Mouse (Mus musculus): ENCODE measurements around the gene Cadm1.

The Cadm1 gene

DNA sequence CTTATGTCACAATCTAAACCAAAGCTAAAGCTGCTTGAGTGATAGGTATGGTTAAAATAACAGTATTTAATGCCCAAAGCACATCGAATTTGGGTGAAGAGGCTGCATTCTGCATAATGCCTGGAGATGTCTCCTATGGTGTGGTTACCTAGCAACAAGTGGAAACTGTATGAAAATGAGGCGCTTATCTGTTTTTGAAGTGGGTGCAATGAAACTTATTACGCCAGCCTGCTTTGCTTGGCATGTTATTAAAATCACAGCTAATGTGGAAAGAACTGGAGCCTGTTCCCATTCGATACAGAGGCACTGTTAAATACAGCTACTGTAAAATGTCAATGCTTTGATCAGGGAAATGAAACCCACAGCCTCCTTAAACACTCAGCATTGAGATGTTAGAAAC, 79.5 kb downstream of the Cadm1 start:
- no peak for DNase-seq (ENCODE audit: low spot score)

DNA sequence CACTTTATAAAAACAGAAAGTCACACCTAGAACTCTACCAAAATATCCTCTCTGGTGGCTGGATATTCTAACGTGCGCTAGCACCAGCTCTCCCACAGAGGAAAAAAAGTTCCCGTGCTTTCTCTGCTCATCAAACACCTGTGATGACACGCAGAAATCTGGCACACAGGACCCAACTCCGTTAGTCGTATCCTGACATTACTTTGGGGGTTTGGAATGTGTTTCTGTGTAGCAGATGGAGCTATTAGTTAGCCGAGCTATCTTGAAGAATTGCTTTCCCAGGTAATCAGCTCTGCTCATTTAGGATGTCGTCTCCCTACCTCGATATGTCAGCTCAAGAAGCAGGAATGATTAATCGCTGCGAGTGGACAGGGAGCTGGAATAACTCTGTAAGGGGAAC, 80.3 kb downstream of the Cadm1 start:
- no peak for DNase-seq (ENCODE audit: low spot score)

DNA sequence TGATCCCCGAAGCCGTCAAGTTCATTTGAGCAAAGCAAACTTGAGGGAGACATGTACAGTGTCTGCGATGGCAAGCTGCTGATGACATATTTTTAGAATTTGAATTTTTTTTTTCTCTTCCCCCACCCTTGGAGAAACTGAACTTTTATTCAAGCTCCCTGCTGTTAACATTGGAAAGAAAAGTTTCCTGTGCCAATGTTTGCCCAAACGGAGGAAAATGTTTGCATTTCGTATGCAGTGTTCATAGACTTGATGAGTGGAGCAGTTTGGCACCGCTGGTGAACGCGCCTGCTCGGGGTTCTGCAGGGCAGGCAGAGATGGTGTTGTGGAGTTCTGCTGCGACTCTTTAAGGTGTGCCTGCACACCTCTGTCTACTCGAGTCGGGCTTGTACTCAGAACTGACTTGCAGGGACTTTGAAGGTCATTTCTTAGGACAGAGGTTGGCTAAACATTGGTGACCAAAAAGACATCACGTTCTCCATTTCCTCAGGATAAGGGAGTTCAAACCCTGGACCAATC, 83.0 kb downstream of the Cadm1 start:
- DNase-seq (ENCODE audit: low spot score): no peak

DNA sequence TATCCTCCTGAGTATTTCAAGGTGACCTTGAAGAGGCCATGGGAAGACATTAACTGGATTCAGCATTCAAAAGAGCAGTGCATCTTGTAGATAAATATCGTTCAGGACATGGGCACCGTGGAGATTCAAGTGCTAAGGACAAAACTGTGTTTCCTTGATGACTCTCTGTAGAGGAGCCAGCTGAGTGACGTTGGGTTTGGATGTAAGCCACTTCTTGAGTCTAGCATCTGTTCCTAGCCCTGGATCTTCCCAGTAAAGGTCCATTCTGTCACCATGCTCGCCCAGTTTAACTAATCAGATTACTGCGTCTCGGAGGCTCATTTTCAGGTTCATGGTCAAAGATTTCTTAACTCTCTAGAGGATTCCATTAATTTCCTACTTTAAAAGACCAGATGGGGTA, 85.1 kb downstream of the Cadm1 start:
- peak; percentile 73 for DNase-seq (ENCODE audit: low spot score)

DNA sequence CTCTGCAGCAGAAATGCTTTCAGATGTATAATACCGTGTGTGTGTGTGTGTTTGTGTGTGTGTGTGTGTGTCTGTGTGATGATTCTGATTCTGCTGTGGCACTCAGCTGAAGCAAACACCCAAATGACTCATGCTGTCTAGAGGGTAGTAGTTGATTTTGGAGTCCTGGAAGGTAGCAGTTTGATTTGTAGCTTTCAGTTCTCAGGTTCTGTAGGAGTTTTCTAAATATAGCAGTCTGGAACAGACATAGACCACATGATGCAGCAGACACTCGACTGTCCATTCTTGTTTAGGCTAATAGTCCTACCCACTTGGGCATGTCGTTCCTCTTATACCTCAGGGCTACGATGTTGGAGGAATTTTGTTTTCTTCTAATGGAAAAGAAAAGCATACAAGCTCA, 86.4 kb downstream of the Cadm1 start:
- DNase-seq (ENCODE audit: low spot score): peak; percentile 43

DNA sequence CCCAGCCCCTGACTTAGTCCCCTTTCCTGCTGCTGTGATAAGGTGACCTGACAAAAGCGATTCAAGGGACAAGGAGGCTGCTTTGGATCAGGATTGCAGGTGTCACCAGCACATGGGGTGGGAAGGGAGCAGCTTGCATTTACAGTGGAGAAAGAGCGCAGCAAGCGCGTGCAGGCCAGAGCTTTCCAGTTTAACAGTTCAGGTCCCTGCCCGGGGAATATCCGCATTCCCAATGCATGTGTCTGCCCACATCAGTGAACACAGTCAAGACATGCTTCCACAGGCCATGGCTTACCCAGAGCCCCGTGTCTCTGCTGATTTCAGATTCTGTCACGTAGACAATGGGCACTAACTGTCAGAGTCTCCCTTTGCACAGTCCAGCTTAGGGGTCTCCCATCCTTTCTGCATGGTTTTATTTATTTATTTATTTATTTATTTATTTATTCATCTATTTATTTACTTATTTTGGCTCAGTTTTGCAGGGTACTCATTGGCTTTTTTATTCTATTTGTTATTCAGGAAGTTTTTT, 89.6 kb downstream of the Cadm1 start:
- DNase-seq (ENCODE audit: low spot score): no peak

DNA sequence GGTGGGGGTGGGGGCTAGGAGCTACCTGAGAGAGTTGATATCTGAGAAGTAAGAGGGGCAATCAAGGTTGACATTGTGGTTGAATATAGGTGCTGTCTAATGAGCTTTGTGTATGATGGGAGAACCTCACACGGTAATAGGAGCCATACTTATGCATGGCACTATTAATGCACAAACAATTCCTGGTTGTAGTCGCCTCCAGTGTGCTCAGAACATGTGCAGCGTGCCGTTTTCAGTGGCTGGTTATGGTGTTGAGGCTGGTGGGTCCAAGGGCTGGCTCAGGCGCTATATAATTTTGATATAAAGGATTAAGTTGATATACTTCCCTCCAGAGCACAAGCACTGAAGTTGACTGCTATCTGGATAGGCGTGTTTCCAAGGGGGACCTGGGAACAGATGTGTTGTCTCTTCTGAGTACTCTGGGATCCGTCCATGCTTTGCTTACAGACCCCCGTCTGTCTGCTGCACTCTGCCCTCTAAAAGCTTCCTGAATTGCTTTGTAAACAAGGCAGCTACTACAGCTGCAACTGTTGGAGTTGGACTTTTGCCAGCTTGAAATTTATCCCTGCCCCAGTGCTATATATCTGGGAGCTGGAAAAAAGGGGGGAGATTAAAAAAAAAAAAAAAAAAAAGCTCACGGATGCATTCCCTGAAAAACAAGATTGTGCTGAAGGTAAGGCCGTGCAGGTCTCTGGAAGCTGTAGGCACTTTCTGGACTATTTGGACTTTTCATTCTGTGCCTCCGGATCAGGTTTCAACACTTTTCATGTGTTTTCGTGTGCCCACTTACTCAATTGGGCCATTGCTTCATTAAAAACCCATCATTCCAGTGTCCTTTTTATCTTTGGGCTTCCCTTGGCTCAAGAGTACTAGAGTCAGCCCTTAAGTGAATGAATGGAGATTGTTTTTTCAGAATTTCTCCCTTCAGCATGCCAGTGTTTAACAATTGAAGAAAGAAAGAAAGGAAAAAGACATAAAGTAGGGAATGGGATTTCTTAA, 93.8 kb downstream of the Cadm1 start:
- DNase-seq (ENCODE audit: low spot score): peak; percentile 25

DNA sequence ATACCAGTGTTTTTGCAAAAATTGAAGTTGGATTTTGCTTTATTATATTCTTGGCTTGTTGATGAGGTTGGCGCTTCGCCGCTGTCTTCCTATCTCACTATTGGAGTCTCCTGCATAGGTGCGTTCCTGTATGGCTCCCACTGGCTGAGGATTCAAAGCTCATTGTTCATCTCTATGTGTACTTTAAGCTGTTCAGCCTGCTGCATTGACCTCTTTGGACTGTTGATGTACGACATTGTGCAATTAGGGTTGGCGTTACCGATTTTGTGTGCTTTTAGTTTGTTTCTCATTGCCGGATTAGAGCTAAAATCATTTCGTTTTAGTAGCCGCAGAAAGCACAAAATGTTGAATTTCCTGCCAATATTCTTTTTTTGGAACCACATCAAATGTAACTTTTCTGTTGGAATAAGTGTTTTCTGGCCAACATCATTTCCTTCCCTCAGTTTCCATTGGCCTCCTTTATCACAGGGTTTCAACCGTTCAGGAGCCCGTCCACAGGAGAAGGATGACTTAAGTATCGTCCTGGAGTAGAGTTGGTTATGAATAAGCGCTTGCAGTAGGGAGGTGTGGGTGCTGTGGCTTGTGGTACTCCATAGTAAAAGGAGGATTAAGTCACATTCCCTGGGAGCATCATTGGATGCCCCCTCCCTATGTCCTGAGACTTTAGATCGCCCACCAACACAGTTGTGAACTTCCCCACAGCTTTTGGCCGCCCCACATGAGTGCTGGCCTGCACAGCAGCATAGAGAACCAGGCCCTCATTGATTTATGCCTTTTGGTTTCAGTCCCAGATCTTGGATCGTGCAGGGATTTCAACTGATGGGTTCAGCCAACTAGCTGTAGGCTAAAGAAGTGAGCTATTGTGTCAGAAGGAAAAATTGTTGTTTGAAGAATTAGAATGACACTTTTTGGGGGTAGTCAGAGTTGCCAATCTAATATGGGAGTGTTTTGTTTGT, 94.9 kb downstream of the Cadm1 start:
- DNase-seq (ENCODE audit: low spot score): peak; percentile 59

DNA sequence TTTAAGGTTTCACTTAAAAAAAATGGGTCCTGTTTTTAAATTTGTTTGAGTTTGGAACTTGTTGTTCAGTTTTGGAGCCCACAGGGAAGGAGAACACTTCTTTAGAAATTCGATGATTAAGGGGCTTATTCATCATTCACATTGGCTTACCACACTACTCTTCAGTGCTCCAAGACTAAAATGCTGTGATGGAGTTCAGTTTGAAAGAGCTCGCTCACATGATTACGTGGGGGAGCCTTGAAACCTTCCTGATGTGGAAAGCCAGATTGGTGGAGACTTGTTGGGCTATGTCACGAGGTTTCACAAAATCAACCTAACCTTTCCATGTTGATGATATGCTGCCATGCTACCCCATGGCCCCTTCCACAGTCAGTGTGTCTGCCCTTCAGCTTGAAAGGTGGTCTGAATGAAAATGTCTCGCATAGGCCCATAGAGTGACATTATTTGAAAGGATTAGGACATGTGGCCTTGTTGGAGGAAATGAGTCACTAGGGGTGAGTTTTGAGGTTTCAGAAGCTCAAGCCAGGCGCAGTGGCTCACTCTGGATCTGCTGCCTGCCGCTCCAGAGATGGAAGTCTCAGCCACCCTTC, 95.7 kb downstream of the Cadm1 start:
- DNase-seq (ENCODE audit: low spot score): no peak

DNA sequence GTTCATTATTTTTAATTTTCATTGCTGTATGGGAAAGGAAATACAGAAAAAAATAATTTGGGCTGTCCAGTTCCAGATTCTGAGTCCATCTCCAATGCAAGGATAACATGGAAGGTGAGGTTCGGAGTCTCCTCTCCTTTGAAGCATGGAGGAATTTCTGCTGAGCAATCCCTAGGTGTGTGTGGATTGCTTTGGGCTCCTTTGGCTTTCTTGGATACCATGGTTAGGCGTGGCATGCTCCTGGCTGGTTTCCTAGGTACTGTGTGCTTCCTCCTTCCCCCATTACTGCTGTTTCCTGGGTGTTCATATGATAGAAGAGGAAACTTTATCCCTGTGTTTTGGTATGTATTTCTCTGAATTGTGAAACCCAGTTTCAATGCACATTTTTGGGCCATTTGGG, 98.0 kb downstream of the Cadm1 start:
- DNase-seq (ENCODE audit: low spot score): no peak

DNA sequence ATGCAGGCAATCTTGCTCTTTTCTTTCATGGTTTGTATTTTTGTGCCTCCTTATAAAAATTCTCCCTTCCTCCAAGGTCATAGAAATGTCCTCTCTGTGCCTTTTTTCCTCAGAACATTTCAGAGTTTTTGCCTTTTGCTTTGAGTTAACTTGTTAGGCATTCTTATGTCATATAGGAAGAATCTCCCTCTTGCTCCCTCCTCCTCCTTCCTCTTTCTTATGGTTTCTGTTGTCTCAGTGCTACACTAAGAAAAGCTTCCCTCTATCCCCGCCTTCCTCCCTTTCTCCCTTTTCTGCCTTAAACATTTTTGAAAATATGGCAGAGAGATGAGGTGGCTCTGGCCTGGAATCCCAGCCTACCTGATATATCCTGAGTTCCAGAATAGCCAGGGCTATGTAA, 98.6 kb downstream of the Cadm1 start:
- DNase-seq (ENCODE audit: low spot score): no peak

DNA sequence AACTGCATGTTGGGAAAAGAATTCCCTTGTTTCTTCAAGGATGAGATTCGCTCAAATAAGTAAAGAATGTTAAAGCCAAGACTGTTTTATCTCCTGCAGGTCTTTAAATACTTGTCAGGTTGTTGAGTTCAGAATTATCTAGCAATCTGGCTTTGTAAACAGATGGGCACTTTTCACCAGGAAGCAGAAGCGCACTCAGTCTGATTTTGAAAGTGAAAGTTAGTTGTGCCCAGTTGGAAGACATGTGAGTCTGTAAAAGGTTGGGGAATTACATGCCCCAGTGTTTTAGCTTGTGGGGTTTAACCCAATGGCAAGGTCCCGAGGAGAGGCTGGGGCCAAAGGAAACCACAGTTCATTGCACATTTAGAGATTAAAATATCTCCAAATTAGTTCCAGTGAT, 104.7 kb downstream of the Cadm1 start:
- no peak for DNase-seq (ENCODE audit: low spot score)

DNA sequence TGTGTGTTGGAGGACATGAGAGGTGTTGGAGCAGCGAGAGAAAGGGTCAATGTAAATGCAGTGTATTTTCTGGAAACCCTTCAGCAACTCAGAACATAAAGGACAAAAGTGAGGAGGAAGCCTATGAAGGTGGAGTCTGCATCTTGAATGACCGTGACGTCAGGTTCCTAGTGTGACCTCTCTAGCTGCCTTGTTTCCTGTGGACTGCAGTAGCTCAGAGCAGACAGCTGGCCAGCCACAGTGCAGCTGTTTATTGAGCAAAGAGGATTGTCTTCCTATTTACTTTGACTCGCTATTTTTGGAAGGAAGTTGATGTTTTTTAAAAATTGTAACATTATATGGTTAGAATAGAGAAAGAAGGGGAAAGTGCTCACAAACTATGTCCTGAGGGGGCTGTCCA, 112.7 kb downstream of the Cadm1 start:
- DNase-seq (ENCODE audit: low spot score): no peak

DNA sequence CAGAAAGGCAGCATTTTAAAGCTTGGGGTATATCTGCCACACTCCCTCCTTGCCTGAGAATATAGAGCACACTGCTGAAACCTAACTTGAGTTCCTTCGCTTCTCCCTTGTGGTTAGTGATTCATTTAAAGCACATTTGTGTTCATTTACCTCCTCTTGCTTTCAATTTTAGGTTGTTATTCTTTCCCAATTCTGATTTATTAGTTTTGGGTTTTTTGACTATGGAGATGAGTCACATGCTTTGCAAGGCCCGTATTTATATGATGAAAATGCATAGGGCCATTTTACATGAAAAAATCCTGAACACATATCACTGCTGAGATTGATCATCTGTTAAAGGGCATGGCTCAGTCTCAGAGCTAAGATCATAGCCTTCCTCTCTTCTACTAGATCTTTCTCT, 115.1 kb downstream of the Cadm1 start:
- no peak for DNase-seq (ENCODE audit: low spot score)

DNA sequence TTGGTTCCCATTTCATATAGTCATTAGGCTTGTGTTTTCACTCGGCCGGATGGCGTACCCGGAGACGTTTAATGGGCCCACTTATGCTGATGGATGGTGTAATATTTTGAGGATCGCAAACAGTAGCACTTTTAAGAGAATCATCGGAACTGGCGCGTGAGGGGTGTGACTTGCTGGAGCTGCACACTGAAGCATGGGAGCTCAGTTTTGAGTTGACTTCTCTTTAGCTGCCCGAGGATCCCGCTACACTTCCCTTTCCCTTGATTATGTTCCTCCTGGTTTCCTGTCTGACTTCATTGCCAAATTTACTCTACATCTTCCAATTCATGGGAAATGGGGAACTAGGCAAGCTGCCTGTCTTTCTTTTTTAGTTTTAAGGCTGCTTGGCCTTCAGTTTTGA, 121.5 kb downstream of the Cadm1 start:
- no peak for DNase-seq (ENCODE audit: low spot score)

DNA sequence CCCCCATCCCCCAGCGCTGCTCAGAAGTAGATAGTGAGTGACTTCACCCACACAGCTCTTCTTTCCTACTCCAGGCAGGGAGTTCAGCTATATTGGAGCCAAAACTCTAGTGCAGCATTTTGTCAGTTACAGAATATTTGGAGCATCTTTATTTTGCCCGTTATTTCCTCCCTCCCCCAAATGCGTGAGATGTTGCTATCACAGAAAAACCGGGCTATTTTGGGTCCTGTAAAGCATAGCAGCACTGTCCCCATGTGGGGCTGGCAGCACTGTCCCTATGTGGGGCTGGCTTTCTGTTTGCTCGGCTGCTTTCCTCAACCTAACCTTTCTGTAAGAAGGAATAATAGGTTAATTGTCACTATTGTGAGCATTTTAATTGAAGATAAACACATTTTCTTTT, 122.2 kb downstream of the Cadm1 start:
- no peak for DNase-seq (ENCODE audit: low spot score)

DNA sequence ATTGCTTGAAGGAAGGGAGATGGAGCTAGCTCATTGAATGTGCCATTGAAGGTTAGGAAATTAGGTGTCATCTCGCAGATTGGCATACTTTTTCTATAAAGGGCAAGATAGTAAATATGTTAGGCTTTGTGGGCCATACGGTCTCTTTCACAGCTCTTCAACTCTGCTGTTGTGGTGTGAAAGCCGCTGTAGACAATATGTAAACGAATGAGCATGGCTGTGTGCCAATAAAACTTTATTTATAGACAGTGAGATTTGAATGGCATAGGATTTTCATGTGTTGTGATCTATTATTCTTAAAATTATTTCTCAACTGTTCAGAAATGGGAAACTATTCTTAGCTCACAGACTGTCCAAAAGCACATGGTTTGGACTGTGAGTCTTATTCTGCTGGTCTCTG, 123.0 kb downstream of the Cadm1 start:
- no peak for DNase-seq (ENCODE audit: low spot score)

DNA sequence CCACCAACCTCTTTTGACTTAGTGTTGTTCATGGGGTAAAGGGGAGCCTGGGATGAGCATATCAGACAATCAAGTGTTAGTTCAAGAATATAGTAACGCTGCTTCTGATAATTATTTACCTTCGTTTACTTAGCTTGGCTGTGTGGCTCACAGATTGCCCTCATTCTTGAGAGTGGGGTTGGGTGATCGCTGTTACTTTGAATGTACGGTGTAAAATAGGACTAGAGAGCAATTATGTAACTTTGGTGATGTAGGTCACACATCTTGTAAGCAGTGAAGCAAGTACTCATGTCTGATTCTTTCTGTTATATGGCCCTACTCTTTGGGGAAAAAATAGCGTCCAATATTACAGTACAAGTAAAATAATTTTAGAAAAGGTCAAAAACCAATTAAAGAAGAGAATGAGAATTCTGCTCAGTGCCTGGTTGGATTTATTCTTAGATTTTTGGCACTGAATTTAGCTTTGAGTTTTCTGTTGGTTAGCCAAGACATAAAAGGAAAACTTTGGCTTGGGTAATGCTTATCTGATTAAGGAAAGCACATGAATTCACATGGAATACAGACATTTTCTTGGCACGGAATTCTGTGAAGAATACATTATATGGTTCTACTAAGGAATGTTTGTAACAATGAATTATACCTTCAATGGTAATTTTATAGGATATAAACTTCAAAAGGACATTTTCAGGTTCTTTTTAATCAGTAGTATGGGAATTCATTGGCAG, 129.6 kb downstream of the Cadm1 start:
- no peak for DNase-seq (ENCODE audit: low spot score)

DNA sequence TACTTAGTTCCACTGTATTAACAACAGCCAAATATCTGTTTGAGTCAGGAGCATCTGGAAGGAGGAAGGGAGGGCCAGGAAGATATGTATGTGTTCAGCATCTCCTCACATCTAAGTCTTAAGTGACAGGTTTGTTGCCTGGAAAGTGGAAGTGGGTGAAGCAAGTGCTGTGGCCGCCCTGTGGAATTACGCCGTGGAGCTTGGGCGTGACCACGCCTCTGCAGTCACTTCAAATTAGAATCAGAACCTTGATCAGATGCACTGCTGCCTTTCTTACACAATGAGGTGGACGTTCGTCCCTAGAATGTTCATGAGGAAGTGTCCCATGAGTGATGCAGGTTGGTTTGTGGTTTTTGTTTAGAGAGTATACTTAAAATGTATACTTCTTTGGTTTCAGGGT, 131.6 kb downstream of the Cadm1 start:
- DNase-seq (ENCODE audit: low spot score): no peak

DNA sequence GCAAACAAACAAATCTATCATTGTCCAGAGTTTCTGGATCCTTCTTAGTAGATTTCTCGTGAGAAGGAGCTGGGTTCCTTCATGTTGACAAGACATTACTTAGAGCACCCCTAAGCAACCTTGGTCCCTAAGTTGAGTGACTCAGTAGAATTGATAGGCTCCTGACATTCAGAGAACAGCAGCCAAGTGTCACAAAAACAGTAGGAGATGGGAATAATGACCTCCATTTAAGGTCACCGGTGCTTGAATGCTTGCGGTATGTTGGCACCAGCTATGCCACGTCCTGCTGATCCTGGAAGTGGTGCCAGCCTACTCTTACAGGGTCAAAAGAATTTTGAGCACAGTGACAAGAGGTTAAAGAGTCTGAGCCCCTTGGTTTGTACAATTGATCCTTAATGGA, 139.2 kb downstream of the Cadm1 start:
- no peak for DNase-seq (ENCODE audit: low spot score)

DNA sequence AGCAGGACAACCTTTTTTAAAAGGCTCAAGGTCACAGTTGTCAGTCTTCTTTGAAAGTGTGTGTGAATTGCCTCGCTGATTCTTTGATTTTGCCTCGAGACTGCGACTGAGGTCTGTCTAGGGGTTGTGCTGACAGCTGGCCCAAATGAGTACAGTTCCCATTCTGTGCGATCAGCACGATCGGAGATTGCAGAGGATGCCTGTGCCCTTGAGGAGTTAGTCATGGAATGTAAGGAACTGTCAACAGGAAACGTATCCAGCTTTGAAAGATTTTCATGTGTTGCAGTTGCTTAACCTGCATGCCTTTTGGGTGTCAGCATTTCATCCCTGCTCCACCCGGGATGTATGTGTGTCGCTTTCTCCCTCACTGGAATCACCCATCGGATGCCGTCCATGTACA, 141.6 kb downstream of the Cadm1 start:
- DNase-seq (ENCODE audit: low spot score): no peak

Measured in MN1 (cell line).